In genomic region chr2:152951065-152951849, GRCm38 (mm10) we compare ENCODE assay signal across 8 mouse cellular contexts. TPM values are rescaled to one million over a fixed set of nuclear protein-coding genes. Genes with fewer than 3 reads are reported as not detected.
A peak's percentile ranks its signal among the peaks of the same experiment; 100 is the strongest.
DNase-seq lines count a peak whose midpoint lies in the region; ATAC-seq lines count a peak whose summit lies in the region.

Gene Dusp15 (minus strand): TSS chr2:152951698.

- H3K9ac ChIP-seq in forebrain, embryonic 13.5 days: peak within 1 kb of the TSS; percentile 86
- peak within 1 kb of the TSS; percentile 54 for H3K9ac ChIP-seq in intestine, embryonic 15.5 days
- peak within 1 kb of the TSS; percentile 79 for H3K9ac ChIP-seq in limb, embryonic 12.5 days (replicated peaks)

- no peaks in the 10 kb centered on the region for H3K36me3 ChIP-seq in forebrain, embryonic 13.5 days (ENCODE audit: poor library complexity, severe bottlenecking)
- H3K36me3 ChIP-seq in intestine, embryonic 15.5 days: no peaks in the 10 kb centered on the region
- no peaks in the 10 kb centered on the region for H3K36me3 ChIP-seq in limb, embryonic 12.5 days

- peaks cover 16% of the 10 kb centered on the region for H3K4me1 ChIP-seq in forebrain, embryonic 13.5 days
- H3K4me1 ChIP-seq in intestine, embryonic 15.5 days (replicated peaks): peaks cover 8% of the 10 kb centered on the region; the same call in 1 of the 2 replicates
- peaks cover 24% of the 10 kb centered on the region for H3K4me1 ChIP-seq in limb, embryonic 12.5 days (replicated peaks)

- peak within 1 kb of the TSS; percentile 65 for H3K4me3 ChIP-seq in forebrain, embryonic 13.5 days
- peak within 1 kb of the TSS; percentile 58 for H3K4me3 ChIP-seq in intestine, embryonic 15.5 days (replicated peaks)
- peak within 1 kb of the TSS; percentile 71 for H3K4me3 ChIP-seq in limb, embryonic 12.5 days (replicated peaks)

- peaks cover 44% of the 10 kb centered on the region for H3K27me3 ChIP-seq in forebrain, embryonic 13.5 days
- peaks cover 66% of the 10 kb centered on the region for H3K27me3 ChIP-seq in intestine, embryonic 15.5 days (replicated peaks)
- peaks cover 69% of the 10 kb centered on the region for H3K27me3 ChIP-seq in limb, embryonic 12.5 days

- peak within 1 kb of the TSS; percentile 97 for H3K4me2 ChIP-seq in forebrain, embryonic 13.5 days
- peak within 1 kb of the TSS; percentile 98 for H3K4me2 ChIP-seq in intestine, embryonic 15.5 days (replicated peaks)
- peak within 1 kb of the TSS; percentile 96 for H3K4me2 ChIP-seq in limb, embryonic 12.5 days

- no peak for ATAC-seq in CD4-positive, CD25-positive, alpha-beta regulatory T cell, adult 4 months
- ATAC-seq in forebrain, embryonic 13.5 days: peak; percentile 86
- peak; percentile 65 for ATAC-seq in intestine, embryonic 15.5 days
- no peak for ATAC-seq in limb, embryonic 12.5 days (ENCODE audit: insufficient number of reproducible peaks, insufficient read depth, low FRiP score, low TSS enrichment, low read depth)

- H3K27ac ChIP-seq in forebrain, embryonic 13.5 days: peak within 1 kb of the TSS; percentile 44
- H3K27ac ChIP-seq in intestine, embryonic 15.5 days: no peak within 1 kb of the TSS
- H3K27ac ChIP-seq in limb, embryonic 12.5 days: no peak within 1 kb of the TSS

- under 1% methylated on average over 28 of the region's 54 CpGs for WGBS in forebrain, embryonic 13.5 days
- 2% methylated on average over 51 of the region's 54 CpGs for WGBS in intestine, embryonic 15.5 days
- WGBS in limb, embryonic 12.5 days: under 1% methylated on average over 51 of the region's 54 CpGs

- peak; percentile 29 for DNase-seq in CD4-positive, CD25-positive, alpha-beta regulatory T cell, adult 2 months (ENCODE audit: low read depth, low spot score)
- peak; percentile 37 for DNase-seq in brain, embryonic 18.5 days (ENCODE audit: low read depth, low spot score)
- peak; percentile 84 for DNase-seq in retina, postnatal 1 day
- DNase-seq in adipocyte (ENCODE audit: low spot score): no peak

- H3K9me3 ChIP-seq in forebrain, embryonic 13.5 days (replicated peaks): no peaks in the 10 kb centered on the region
- H3K9me3 ChIP-seq in intestine, embryonic 15.5 days: no peaks in the 10 kb centered on the region
- no peaks in the 10 kb centered on the region for H3K9me3 ChIP-seq in limb, embryonic 12.5 days

RNA-seq across cellular contexts. Expression of gene Dusp15, which starts in this region (rescaled TPM):
- under 1 TPM in 1 of 2 experiments, not detected in 1; 0.11 TPM for polyA plus RNA-seq in CD4-positive, CD25-positive, alpha-beta regulatory T cell, adult 4 months (2017; shearing (Covaris generic))
- polyA plus RNA-seq in forebrain, embryonic 13.5 days (2015; fragmentation: Nextera tagmentation; extraction: Ambion mirVana): 2.5 and 4.1 TPM in 2 replicates
- 0.14 and 0.36 TPM in 2 replicates for polyA plus RNA-seq in intestine, embryonic 15.5 days (2015; fragmentation: Nextera tagmentation; extraction: Ambion mirVana)
- polyA plus RNA-seq in limb, embryonic 12.5 days (2016; fragmentation: Nextera tagmentation; extraction: Ambion mirVana): 0.60 and 1.00 TPM in 2 replicates

Comparison
In these comparisons a context has a peak if more than half of its experiments do, and no peak if none do; other contexts are left out.
1. Peak in ATAC-seq, H3K4me3 ChIP-seq, H3K9ac ChIP-seq and H3K4me2 ChIP-seq in intestine, embryonic 15.5 days; RNA of the gene not detected or under 1 TPM.